Mouse (Mus musculus) cerebellum, postnatal 10 days (tissue): ENCODE data around the gene Dynlt1a.
"Not testable (repeated sequence)": the region's sequence is repeated elsewhere in the genome, so short reads cannot be mapped to it uniquely, and the experiment has no call there.

ENCODE experiments used
- DNase-seq, 2 experiments: peaks; one replicate each; pipeline ENCODE4 v3.0.0; 2021; ENCODE audit warnings: mixed read lengths in 2 of 2

Gene Dynlt1a

DNA sequence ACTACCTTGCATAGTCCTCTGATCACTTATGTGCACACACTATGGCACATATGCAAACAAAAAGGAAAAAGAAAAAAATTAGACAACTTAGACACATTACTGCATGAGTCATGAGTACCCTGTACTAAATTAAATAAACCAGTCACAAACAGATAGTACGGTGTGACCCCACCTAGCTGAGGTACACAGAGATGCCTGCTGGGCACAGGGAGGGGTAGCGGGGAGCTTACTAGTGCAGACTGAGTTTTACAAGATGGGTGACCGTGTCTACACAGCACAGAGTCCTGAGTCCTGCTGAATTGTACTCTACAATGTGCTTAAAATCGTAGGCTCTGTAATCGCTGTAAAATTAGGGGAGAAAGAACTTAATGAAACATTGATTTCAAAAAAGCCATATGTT lies 31.1 kb downstream of the Dynlt1a start:
- not testable (repeated sequence) for DNase-seq

DNA sequence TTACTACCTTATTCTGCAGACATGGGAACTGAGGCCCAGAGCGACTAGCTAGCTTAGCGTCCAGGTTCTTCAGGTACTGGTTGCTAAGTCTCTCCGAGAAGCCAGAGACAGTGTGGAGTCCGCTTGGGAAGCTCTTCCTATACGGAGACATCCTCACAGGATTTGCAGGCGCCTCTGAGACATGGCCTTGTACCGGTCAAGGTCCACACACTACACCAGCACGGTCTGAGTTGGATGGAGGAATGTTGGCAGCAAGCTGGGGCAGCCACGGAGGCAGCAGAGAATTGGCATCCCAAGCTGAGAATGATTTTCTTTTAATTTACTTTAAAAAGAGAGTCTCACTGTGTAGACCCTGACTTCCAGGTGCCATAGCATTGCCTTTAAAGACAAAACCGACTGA lies 34.2 kb downstream of the Dynlt1a start:
- not testable (repeated sequence) for DNase-seq

DNA sequence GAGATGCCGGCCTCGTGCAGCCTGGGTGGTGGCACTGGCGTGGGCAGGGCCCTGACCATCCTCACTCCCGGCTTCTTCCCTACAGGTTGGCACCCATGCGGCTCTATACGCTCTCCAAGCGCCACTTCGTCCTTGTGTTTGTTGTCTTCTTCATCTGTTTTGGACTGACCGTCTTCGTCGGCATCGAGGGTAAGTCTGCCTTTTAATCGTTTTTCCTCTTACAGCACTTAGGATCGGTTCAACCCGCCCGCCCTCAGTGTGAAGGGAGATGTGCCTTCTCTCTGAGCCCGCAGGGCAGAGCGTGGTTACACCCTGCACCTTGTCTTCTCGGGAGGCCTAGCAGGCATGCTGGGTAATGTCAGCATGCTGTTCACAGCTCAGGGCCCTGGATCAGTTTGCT lies 36.8 kb downstream of the Dynlt1a start:
- not testable (repeated sequence) for DNase-seq

DNA sequence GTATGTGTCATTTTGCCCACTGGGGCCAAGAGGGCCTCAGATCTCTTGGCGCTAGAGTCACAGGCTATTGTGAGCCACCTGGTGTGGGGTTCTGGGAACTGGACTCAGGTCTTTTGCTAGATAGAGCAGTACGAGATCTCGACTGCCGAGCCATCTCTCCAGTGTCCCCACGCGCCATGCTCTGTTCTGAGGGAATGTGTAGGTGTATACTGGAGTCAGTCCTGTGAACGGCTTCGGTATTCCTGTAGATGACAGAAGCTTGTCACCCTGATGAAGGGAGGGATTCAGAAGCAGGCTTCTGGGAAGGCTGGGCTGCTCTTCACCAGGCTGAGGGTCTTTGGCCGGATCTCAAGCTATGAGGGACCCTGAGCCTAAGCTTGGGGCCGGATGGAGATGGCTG lies 37.5 kb downstream of the Dynlt1a start:
- DNase-seq: not testable (repeated sequence)

DNA sequence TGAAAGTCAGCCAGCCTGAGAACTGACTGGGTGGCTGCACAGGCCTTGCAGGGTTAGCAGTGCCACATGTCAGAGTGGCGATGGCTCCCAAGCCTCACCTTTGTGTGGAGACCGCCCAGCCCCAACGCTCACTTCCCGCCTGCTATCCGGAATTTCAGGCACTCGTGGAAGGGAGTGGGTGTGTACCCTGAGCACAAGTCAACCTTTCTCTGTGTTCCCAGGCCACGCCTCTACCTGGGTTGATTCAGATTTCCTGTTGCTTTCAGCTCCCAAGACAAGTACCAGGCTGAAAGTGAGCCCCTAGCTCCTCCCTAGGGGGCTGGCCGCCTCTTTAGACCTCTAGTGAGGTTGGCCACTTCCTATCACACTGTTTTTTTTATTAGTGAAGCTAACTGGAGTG lies 38.1 kb downstream of the Dynlt1a start:
- DNase-seq: not testable (repeated sequence)

DNA sequence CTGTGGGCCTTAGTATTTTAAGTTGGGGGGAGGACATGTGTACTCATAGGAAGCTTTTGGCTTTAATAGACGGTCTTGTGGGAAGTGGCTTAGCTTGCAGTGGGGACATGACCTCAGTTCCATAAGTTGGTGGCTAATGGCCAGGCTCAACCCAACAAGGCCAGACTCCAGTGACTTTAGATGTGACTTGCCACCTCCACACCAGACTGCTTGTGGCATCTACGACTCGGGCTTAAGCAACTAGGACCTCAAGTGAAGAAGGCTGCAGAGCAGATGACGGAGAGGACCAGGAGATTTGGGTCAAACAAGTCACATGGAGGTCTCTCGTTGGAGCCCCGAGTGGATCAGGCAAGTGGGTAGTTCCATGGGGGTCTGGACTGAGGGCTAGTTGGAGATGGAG lies 42.6 kb downstream of the Dynlt1a start:
- DNase-seq: not testable (repeated sequence)

DNA sequence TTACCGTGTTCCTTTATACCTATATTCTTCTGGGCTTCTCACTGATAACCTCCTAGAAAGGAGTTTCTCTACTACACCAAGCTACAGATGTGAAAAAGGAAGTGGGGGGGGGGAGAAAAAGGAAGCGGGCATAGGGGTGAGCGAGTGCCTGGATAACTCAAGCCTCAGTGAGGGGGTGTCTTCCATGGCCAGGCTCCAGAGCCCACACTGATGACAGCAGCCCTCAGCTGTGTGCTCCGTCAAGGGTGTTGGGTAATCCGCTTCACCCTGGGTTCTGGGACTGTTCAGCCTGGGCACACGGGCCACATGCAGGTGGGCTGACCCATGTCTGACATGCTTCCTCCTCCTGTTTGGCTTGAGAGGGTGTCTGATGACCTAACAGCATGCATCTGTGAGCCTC lies 45.3 kb downstream of the Dynlt1a start:
- not testable (repeated sequence) for DNase-seq

DNA sequence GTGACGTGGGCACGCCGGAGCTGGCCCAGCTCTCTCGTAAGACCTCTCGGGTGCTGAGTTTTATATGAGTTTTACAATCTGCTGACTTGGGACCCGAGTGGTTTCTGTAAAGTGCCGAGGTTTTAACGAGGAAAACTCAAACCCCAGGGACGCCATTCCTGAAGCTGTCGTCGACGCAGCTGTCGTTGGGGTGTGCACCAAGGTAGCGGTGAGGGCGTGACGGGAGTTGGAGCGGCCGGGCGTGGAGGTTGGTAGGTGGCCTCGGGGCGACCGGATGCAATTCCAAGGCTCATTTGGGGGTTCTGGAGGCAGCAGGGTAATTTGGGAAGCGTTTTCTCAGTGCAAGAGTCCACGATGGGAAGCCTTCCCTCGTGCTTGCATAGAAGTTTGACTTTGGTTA lies 46.5 kb downstream of the Dynlt1a start:
- peak; percentile 12 to 37 for DNase-seq

DNA sequence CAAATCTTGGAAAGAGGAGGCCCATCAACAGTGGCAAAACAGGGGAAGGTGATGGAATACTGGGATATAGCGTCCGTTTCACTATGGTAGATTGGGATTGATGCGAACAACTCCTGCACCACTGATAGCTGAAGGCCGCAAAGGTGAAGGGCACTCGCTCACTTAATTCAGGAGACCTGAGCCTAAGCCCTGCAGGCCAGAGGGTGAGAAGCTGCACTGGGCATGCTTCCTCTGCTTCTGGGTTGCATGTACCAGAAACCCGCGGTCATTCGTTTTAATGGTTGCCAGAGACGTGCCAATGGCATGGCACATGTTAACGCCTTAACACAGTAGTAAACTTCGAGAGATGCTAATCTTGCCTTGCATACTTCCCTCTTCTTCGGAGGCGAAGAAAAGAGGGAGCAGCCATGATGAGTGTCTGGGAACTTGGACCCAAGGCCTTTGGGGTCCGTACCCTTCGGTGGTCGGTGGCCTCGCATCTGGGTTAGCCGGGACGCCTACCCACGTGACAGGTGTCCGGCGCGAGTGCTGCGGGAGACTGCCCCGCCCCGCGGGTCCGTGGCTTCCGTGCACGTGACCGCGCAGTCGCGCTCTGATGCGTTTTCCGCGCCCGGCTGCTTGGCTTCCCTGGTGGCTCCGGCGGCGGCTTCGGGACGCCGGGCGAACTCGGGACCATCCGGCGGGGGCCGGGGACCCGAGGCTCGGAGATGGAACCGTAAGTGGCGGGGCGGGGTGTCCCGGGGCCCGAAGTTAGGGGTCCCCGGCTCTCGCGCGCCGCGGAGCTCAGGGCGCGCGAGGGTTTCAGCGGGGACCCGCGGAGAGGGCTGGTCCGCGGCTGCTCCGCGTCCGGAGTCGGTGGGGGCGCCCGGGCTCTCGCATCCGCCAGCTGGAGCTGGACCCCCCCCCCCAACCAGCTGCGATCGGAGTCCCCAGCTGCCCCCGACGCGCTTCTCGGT lies 47.1 kb downstream of the Dynlt1a start:
- DNase-seq: peak; percentile 32 to 40

DNA sequence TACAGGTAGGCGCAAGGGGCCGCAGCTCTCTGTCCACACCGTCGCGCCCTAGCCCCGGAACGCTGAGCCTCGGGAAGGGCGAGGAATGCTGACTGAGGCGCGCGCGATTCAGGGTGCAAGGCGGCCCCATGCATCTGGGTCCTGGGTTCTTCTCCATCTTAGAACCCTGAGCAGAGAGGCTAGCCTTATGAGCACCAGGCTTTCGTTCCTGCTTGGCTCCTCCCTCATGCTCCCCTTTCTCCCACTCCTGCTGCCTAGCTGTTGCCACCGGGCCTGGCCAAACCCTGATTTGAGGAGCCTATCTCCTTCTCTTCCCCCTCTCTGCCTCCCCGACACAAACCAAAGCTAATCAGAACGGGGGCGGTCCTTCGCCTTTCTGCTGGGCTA lies 60.2 kb downstream of the Dynlt1a start:
- DNase-seq: peak; percentile 74 to 81

DNA sequence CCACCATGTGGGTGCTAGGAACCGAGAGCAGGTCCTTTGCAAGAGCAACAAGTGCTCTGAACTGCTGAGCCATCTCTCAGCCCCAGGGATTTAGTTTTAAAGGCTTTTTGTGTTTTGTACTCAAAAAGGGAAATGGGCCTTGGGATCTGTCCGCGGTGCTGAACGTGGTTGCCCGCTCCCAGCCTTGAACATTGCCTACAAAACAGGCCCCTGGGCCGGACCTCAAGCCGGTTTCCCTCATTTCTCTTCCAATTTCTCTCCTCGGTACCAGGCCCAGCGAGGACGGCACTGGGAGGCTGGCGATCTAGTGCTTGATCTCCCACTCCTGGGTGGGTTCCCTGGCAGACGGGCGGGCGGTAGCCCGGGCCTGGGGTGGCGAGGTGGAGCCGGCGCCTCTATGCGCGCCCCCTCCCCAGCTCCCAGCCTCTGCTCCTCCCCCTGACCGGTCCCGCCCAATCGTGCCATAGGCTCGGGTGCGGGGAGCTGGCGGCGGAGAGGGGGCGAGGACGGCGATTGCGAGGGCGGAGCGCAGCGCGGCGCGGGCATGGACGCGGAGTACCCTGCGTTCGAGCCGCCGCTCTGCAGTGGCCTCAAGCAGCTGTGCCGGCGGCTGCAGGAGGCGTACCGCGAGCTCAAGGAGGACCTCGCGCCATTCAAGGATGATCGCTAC lies 60.8 kb downstream of the Dynlt1a start, which contains the start of gene Tmem181a:
Gene Tmem181a (plus strand): TSS at position 461 of the 670 bp plus-strand sequence.
- DNase-seq: peak in 1 of 2 experiments; percentile 64
